Mouse (Mus musculus): Measurements from ENCODE around the gene Nutf2.

Nutf2 gene

GRCm38 (mm10) chr8:105919390-105919789 lies 59.0 kb downstream of the Nutf2 start:
- in situ Hi-C loops (cut with MboI; ENCODE audit: unreplicated experiment in 2 of 2), result no loop called here

- in situ Hi-C loops (cut with MboI; ENCODE audit: unreplicated experiment in 2 of 2), result loop anchor here (5.0 kb wide), 3 partner anchors 33 to 213 kb away; partner anchors contain the start of gene Nrn1l (in 1 of the 2)
Observed at GRCm38 (mm10) chr8:105925123-105925522, 64.7 kb downstream of the Nutf2 start.

Data from v-Abl transformed pro-B cells (cell line).